Mouse (Mus musculus): Measurements from ENCODE around the gene Sdcbp2. TPM values are rescaled to one million over a fixed set of nuclear protein-coding genes. Genes with fewer than 3 reads are reported as not detected.

Sdcbp2 gene
- 1.1 TPM in 1 of 2 replicates, not detected in the other for polyA plus RNA-seq (2012; ENCODE audit: insufficient read depth, low replicate concordance)

DNA sequence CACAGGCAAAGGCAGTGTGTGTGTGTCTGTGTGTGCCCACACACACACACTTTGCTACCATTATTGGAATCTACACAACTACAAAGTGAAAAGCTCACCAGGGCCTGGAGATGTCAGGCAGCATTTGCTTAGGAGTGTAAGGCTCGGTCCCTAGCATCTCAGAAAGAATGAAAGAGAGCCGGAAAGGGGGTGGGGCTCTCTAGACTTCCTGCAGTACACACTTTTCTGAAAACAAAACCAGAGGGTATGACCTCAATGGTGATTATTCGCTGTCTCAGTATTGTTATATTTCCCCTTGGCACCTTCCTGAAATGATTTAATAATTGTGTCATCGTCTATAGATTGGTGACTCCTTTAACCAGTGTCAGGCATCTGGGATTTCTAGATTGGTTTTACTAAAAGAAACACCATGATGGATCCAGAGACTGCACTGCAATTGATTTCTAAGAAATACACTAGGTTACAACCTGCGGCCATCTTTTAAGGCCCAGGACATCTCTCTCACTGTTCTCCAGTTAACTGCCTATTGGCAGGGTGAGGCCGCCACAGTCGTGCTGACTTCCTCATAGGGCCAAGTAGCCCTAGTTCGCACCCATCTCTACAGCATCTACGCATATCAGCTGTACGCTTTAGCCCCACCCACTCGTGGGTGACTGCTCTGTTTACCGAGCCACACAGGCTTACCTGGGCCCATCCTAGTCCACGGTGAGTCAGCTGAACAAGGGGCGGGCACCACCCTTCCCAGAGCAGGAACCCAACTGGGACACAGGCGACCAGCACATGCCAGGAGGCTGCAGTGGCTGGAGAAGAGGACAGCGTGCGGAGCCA is at the start of gene Sdcbp2:
Gene Sdcbp2, plus strand, starts transcription at position 750 of the 828 bp plus-strand sequence.
- Histone ChIP-seq H3K9me3 (no peaks in the 10 kb centered on the region), H3K4me1 (peaks cover 14% of the 10 kb centered on the region), H3K36me3 (replicated peaks; ENCODE audit: low read length) (no peaks in the 10 kb centered on the region), H3K4me3 (replicated peaks) (no peak within 1 kb of the TSS), H3K27me3 (replicated peaks) (peaks cover 52% of the 10 kb centered on the region)
- TF ChIP-seq FLI1 (IDR thresholded peaks at IDR 0.05; ENCODE audit: low read length) (no peak), GATA1 (IDR thresholded peaks at IDR 0.05; ENCODE audit: borderline replicate concordance, low read length) (no peak)

DNA sequence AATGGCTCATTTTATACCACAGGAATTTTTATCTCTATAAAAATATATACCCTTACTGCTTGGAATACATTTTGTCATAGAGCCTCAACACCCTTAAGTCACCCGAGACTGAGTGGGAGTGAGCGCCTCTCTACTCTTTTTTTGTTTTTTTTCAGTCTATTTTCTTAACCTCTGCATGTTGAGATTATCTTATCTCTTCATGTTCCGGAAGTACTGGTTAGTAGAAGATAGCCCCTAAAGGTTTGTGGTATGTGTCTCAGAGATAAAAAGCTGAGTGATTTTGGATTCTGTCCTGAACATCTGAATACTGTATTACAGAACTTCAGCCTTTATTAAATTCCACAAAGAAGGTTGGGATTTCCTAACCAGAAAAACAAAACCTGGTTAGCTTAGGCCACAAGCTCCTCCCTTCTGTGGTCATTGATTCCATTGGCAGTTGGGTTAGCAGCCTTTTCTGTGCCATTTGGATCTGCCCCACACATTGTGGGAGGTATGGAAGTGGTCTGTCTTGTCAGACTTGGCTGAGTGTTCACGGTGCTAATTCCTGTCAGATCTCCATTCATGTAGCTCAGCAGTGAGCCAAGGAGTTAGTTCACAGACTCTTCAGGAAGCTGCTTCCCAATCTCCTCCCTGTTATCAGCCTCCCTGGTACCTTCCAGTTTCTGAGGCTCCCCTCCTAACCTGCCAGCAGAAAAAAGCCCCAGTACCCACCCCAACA is 47.9 kb upstream of the Sdcbp2 start:
- no peak overlapping the region for H3K4me3 ChIP-seq (replicated peaks)
- TF ChIP-seq FLI1 (IDR thresholded peaks at IDR 0.05; ENCODE audit: low read length) (no peak), GATA1 (IDR thresholded peaks at IDR 0.05; ENCODE audit: borderline replicate concordance, low read length) (no peak)
- H3K36me3 ChIP-seq (replicated peaks; ENCODE audit: low read length), result peaks cover 18% of the 10 kb centered on the region
- H3K27me3 ChIP-seq (replicated peaks), result peaks cover 41% of the 10 kb centered on the region
- peaks cover 37% of the 10 kb centered on the region for H3K4me1 ChIP-seq
- no peaks in the 10 kb centered on the region for H3K9me3 ChIP-seq

DNA sequence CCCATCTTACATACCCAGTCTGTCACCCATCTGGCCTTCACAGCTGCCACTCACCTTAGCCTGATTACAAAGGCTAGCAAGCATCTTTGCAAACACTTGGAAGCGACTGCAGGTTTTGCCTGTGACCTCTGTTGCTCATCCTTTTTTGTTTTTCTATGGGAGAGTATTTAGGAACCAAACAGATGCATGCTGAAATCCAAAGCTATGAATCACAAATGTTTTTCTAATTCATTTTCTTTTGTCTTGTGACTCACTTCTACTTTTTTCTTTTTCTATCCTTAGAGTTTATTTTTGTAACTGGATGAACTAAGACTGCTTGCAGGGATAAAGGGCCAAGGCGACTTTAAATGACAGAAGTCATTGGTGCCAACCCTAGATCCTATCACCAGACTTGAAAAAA is 46.9 kb upstream of the Sdcbp2 start:
- Histone ChIP-seq H3K27me3 (replicated peaks) (peaks cover 41% of the 10 kb centered on the region), H3K4me1 (peaks cover 48% of the 10 kb centered on the region), H3K9me3 (no peaks in the 10 kb centered on the region), H3K36me3 (replicated peaks; ENCODE audit: low read length) (peaks cover 14% of the 10 kb centered on the region), H3K4me3 (replicated peaks) (no peak overlapping the region)
- TF ChIP-seq GATA1 (IDR thresholded peaks at IDR 0.05; ENCODE audit: borderline replicate concordance, low read length) (no peak), FLI1 (IDR thresholded peaks at IDR 0.05; ENCODE audit: low read length) (no peak)

DNA sequence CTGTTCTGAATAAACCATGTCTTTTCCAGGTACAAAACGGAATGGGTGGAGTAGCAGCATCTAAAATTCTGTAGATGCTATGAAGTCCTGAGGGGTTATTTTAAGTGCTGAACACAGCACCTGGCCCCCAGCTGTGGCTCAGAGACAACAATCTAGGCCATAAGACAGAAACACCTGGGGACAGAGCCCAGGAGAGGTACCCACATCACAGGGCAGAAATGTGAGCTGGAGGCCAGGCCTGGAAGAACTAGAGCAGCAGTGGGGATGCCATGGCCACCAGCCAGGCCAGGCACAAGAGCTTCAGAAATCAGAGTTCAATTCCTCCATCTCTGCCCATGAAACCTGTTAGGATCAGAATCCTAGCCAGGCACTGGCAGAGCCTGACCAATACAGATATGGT is 44.4 kb upstream of the Sdcbp2 start:
- Histone ChIP-seq H3K27me3 (replicated peaks) (peaks cover 37% of the 10 kb centered on the region), H3K4me3 (replicated peaks) (no peak overlapping the region), H3K36me3 (replicated peaks; ENCODE audit: low read length) (no peaks in the 10 kb centered on the region), H3K9me3 (no peaks in the 10 kb centered on the region), H3K4me1 (peaks cover 71% of the 10 kb centered on the region)
- TF ChIP-seq GATA1 (IDR thresholded peaks at IDR 0.05; ENCODE audit: borderline replicate concordance, low read length) (no peak), FLI1 (IDR thresholded peaks at IDR 0.05; ENCODE audit: low read length) (no peak)

DNA sequence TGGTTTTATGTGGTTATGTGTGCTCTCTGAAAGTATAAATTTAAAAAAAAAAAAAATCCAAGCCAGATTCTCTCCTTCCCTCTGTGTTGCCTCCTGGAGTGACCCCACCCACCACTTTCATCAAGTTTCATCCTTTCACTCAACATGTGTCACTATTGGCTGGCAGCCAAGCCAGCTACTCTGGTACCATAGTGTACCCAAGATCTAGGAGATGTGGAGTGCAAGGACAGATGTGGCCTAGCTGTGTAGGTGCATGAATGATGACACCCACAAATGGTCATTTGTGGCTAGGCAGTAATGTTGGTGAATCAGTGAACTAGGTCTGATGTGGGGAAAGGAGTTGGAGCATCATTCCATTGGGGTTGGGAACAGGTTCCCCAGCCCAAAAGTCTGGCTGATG is 43.3 kb upstream of the Sdcbp2 start:
- H3K4me1 ChIP-seq, result peaks cover 79% of the 10 kb centered on the region
- peaks cover 37% of the 10 kb centered on the region for H3K27me3 ChIP-seq (replicated peaks)

GRCm38 (mm10) chr2:151530378-151531230 is 41.8 kb upstream of the Sdcbp2 start:
- Histone ChIP-seq H3K27me3 (replicated peaks) (peaks cover 28% of the 10 kb centered on the region), H3K4me3 (replicated peaks) (peak overlapping the region; percentile 72), H3K36me3 (replicated peaks; ENCODE audit: low read length) (peaks cover 2% of the 10 kb centered on the region), H3K9me3 (peaks cover 5% of the 10 kb centered on the region; the same call in 1 of the 2 replicates), H3K4me1 (peaks cover 70% of the 10 kb centered on the region)
- TF ChIP-seq GATA1 (IDR thresholded peaks at IDR 0.05; ENCODE audit: borderline replicate concordance, low read length), result no peak; the same call in 2 of the 3 replicates

More for the DNA sequence above, 43.3 kb upstream of the Sdcbp2 start:
- Histone ChIP-seq H3K4me3 (replicated peaks) (no peak overlapping the region), H3K36me3 (replicated peaks; ENCODE audit: low read length) (no peaks in the 10 kb centered on the region), H3K9me3 (no peaks in the 10 kb centered on the region)
- TF ChIP-seq FLI1 (IDR thresholded peaks at IDR 0.05; ENCODE audit: low read length), result no peak
- no peak for TF ChIP-seq GATA1 (IDR thresholded peaks at IDR 0.05; ENCODE audit: borderline replicate concordance, low read length)

GRCm38 (mm10) chr2:151533632-151534031 is 38.8 kb upstream of the Sdcbp2 start:
- Histone ChIP-seq H3K36me3 (replicated peaks; ENCODE audit: low read length) (peaks cover 2% of the 10 kb centered on the region), H3K9me3 (peaks cover 5% of the 10 kb centered on the region; the same call in 1 of the 2 replicates), H3K27me3 (replicated peaks) (peaks cover 4% of the 10 kb centered on the region), H3K4me1 (peaks cover 83% of the 10 kb centered on the region), H3K4me3 (replicated peaks) (no peak overlapping the region)
- no peak for TF ChIP-seq GATA1 (IDR thresholded peaks at IDR 0.05; ENCODE audit: borderline replicate concordance, low read length)
- TF ChIP-seq FLI1 (IDR thresholded peaks at IDR 0.05; ENCODE audit: low read length), result no peak

DNA sequence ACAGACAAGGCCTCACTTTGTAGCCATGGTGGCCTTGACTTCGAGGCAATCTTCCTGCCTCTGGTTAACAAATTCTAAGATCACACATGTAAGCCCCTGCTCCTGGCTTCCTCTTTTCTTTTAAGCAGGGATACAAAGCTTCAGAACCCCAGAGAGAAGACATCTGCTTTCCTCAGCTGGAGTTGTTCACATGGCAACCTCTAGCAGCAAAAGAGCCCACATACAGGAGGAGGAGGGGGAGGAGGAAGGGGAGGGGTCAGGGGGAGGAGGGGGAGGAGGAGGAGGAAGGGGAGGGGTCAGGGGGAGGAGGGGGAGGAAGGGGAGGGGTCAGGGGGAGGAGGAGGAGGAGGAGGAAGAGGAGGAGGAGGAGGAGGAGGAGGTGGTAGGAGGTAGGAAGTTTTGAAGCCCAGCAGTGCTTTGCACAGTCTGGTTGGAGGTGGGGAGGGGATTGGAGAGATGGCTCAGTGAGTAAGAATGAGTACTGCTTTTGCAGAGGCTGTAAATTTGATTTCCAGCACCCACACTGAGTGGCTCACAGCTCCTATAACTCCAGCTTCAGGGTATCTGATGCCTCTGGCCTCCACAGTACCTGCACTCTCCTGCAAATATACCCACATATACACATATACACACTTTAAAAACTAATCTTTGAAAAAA is 36.3 kb upstream of the Sdcbp2 start:
- peaks cover 4% of the 10 kb centered on the region for H3K27me3 ChIP-seq (replicated peaks)
- H3K9me3 ChIP-seq, result peaks cover 5% of the 10 kb centered on the region; the same call in 1 of the 2 replicates
- H3K36me3 ChIP-seq (replicated peaks; ENCODE audit: low read length), result peaks cover 2% of the 10 kb centered on the region
- H3K4me3 ChIP-seq (replicated peaks), result peak overlapping the region; percentile 74
- TF ChIP-seq GATA1 (IDR thresholded peaks at IDR 0.05; ENCODE audit: borderline replicate concordance, low read length) (no peak), FLI1 (IDR thresholded peaks at IDR 0.05; ENCODE audit: low read length) (no peak)
- H3K4me1 ChIP-seq, result peaks cover 78% of the 10 kb centered on the region

DNA sequence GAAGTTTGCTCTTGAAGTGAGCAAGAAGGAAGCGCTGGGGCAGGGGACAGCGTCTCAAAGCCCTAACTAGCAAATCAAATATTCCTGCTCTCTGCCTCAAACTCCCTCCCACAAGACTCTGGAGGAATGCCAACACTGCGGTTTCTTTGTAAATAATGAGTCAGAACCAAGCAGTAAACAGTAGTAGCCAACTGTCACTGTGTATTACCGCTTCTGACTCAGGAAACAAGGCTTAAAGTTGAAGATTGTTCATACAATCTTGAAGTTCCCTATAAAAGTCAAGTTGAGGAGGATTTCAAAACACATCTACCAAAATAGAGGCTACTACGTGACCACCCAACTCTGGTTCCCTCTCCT is 35.8 kb upstream of the Sdcbp2 start:
- peak overlapping the region; percentile 42 for H3K4me3 ChIP-seq (replicated peaks)
- TF ChIP-seq FLI1 (IDR thresholded peaks at IDR 0.05; ENCODE audit: low read length), result no peak
- no peak for TF ChIP-seq GATA1 (IDR thresholded peaks at IDR 0.05; ENCODE audit: borderline replicate concordance, low read length)

More for the DNA sequence above, 35.8 kb upstream of the Sdcbp2 start:
- H3K4me1 ChIP-seq, result peaks cover 78% of the 10 kb centered on the region
- peaks cover 2% of the 10 kb centered on the region for H3K36me3 ChIP-seq (replicated peaks; ENCODE audit: low read length)
- H3K9me3 ChIP-seq, result peaks cover 5% of the 10 kb centered on the region; the same call in 1 of the 2 replicates
- H3K27me3 ChIP-seq (replicated peaks), result peaks cover 7% of the 10 kb centered on the region
